Mouse (Mus musculus): ENCODE measurements around the gene Adora1.

DNA sequence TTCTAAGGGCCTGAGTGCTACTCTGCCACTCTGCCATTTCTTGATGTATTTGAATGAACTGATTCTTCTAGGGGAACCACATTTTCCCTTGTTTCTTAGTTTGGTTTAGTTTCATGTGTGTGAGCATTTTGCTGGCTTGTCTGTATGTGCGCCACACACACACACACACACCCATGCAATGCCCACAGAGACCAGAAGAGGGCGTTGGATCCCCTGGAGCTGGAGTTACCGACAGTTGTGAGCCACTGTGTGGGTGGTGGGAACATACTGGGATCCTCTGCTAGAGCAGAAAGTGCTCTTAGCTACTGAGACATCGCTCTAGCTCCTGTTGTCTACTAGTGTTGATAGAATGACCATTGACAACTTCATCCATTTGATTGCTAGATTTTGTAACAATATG lies 46.3 kb upstream of the Adora1 start:
- no peak for TF ChIP-seq POLR2A (IDR thresholded peaks at IDR 0.05; ENCODE audit: borderline replicate concordance, low read depth, low read length)
- TF ChIP-seq CTCF (IDR thresholded peaks at IDR 0.05; ENCODE audit: low read depth, low read length), result no peak

All from bone marrow macrophage, adult 2 months (primary cell).